Mouse (Mus musculus) splenic B cell, adult 2 months (primary cell): Measurements from ENCODE around the gene Irak2.
A peak's percentile ranks its signal among the peaks of the same experiment; 100 is the strongest.

Source experiments
- DNase-seq: peaks from one replicate; pipeline ENCODE4 v3.0.0-alpha.2; 2011; ENCODE audit warnings: low read depth, low spot score
- H3K27me3 ChIP-seq: 2 replicates; pipeline ENCODE4 v1.6.1; 2012; ENCODE audit warnings: mild to moderate bottlenecking, low read length, moderate library complexity, mixed read lengths; ENCODE audit not compliant: control insufficient read depth, poor library complexity, insufficient read depth, severe bottlenecking
- H3K36me3 ChIP-seq: 2 replicates; pipeline ENCODE4 v1.6.1; 2012; ENCODE audit warnings: mild to moderate bottlenecking, low read length, moderate library complexity, mixed read lengths; ENCODE audit not compliant: control insufficient read depth, poor library complexity, insufficient read depth, severe bottlenecking

The Irak2 gene

DNA sequence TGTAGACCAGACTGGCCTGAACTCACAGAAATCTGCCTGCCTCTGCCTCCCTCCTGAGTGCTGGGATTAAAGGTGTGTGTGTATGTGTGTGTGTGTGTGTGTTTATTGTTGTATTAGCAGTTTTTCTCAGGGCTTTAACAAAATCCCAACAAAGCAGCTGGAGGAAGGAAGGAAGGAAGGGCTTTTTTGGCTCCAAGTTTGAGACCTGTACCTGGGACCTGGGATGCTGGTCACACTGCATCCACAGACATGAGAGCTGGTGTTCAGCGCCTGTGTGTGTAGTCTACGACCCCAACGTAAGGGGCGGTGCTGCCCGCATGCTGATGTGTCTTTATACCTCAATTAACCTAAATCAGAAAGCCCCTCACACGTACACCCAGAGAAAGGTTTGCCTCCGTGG lies 15.3 kb downstream of the Irak2 start:
- no peak for DNase-seq
- Histone ChIP-seq H3K36me3 (peaks cover 2% of the 10 kb centered on the region), H3K27me3 (no peaks in the 10 kb centered on the region)

DNA sequence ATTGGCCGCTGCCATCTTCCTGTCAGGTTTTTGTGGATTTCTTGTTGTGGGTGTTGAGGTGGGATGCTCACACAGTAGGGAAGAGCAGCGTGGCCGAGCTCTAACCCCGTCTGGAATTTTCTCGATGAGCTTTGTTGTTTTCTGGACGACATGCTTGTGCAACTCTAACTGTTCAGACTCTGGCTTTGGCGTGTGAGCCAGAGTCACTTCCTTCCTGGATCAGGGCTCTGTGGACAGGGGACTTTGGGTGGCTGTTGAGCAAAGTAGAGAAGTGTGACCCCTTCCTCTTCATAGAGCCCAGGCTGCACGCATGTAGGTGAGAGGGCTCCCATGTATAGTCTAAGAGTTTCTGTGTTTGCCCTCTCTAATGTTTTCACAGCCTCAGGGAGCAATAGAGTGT lies 15.8 kb downstream of the Irak2 start:
- H3K27me3 ChIP-seq: no peaks in the 10 kb centered on the region
- DNase-seq: peak; percentile 33
- no peaks in the 10 kb centered on the region; the same call in 1 of the 2 replicates for H3K36me3 ChIP-seq

- no peaks in the 10 kb centered on the region for H3K27me3 ChIP-seq
- no peaks in the 10 kb centered on the region; the same call in 1 of the 2 replicates for H3K36me3 ChIP-seq
- DNase-seq: peak; percentile 68
Measured at GRCm38 (mm10) chr6:113654753-113655397, 16.6 kb downstream of the Irak2 start.

DNA sequence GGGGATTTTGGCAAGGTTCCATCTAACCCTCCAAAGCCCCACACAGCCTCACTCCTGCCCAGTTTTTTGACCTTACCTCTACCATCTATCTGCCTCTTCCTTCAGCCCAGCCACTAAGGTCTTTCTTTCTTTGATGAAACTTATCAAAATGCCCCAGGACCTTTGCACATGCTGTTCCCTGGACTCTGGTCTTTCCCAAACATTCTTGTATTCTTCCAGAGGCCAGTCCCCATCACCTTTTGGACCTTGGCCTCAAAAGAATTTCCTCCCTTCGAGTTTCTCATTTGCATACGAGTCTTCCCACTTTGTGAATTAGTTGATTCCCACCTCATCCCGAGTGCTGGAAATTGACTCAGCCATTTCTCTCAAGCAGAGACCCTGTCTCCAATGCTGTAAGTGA lies 17.2 kb downstream of the Irak2 start:
- H3K27me3 ChIP-seq: no peaks in the 10 kb centered on the region
- no peak for DNase-seq
- no peaks in the 10 kb centered on the region; the same call in 1 of the 2 replicates for H3K36me3 ChIP-seq

DNA sequence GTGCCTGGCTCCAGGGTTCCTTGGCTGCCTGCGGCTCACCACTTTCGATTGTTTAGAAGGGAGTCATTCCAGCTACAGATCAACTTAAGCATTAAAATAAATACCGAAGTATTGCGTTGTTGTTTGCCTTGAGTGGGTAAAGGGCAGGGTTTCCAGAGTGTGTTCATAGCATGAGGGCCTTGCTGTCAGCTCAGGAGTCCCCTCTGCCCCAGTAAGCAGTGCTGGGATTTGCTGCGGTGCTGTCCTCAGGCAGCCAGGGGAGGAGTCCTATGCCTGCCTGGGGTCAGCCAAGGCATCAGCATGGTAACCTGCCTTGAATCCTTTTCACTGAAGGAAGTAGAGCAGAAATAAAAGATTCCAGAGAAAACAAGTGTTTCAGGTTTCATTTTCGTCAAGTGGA lies 18.6 kb downstream of the Irak2 start:
- H3K36me3 ChIP-seq: no peaks in the 10 kb centered on the region; the same call in 1 of the 2 replicates
- H3K27me3 ChIP-seq: no peaks in the 10 kb centered on the region
- no peak for DNase-seq

DNA sequence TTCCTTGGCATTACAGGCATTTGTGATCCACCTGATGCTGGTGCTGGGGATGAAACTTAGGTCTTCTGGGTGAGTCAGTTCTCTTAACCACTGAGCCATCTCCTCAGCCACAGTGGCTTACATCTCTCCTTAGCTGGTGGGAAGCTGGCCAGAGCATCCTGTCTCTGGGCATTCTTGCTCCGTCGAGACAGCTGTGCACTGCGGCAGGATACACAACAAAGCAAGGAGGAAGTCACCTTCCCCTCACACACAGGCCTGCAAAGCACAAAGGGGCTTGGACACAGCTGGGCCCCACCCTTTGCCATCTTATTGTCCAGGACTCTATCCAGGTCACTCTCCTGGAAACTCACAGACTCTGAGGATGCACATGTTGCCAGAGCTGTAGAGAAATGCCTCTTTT lies 20.0 kb downstream of the Irak2 start:
- H3K36me3 ChIP-seq: no peaks in the 10 kb centered on the region
- no peaks in the 10 kb centered on the region for H3K27me3 ChIP-seq
- DNase-seq: peak; percentile 41

DNA sequence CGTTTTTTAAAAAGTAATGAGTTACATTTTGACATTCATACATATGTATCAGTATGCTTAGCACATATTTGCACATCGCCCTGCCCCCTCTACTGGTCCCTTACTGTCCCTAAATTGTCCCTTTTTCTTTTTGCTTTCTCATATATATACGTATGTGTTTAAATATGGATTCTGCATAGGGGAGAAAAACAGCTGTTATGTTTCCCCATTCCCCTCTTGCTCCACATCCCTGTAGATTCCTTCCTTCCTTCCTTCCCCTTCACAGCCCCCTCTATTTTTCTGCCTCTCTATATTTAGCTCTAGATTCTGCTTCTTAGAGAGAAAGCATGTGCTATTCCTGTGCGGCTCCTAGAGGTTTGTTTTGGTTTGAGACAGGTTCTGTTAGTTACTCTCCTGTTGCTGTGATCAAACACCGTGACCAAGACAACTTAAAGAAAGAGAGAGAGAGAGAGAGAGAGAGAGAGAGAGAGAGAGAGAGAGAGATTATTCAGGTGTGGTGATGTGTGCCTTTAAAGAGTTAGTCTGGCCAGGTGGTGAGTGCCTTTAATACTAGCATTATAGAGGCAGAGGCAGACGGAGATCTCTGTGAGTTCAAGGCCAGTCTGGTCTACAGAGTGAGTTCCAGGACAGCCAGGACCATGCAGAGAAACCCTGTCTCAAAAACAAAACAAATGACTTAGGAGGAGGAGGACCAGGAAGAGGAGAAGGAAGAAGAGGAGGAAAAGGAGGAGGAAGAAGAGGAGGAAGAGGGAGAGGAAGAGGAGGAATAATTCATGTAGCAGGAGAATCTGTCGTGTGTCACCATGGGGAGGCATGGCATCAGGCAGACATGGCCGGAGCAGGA lies 21.6 kb downstream of the Irak2 start:
- DNase-seq: peak; percentile 71

GRCm38 (mm10) chr6:113660492-113661352 lies 22.5 kb downstream of the Irak2 start:
- H3K36me3 ChIP-seq: no peaks in the 10 kb centered on the region
- no peaks in the 10 kb centered on the region for H3K27me3 ChIP-seq
- DNase-seq: peak; percentile 94

More for the DNA sequence above, 21.6 kb downstream of the Irak2 start:
- no peaks in the 10 kb centered on the region for H3K36me3 ChIP-seq
- no peaks in the 10 kb centered on the region for H3K27me3 ChIP-seq

GRCm38 (mm10) chr6:113661353-113662241 lies 23.3 kb downstream of the Irak2 start:
- Histone ChIP-seq H3K27me3 (no peaks in the 10 kb centered on the region), H3K36me3 (no peaks in the 10 kb centered on the region)
- DNase-seq: peak; percentile 96

DNA sequence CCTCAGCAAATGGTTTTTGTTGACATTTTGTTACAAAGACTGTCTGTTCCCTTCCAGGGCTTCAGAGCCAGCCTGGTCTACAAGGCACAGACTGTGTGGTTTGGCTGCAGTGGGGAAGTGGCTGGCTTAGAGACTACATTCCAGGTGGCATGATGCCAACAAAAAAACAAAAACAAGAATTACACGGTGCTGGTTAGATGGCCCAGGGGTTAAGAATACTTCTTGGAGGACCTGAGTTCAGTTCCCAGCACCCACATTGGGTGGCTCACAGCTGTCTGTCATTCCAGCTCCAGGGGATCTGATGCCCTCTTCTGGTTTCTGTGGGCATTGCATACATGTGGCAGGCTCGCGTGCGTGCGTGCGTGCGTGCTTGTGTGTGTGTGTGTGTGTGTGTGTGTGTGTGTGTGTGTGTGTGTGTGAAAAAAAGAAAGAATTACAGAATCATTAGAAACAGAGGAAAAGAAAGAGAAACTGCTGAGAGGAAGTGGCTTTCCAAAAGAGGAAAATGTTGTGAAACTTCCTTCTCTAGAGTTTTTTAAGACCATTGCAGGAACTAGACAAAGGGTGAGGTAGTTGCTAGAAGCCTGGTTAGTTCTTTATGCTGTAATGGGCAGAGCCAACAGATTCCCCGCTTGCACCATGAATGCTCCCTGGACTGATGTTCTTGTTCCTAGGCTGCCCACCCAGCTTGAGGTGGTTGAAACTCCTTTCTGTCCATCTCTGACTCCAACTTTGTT lies 24.9 kb downstream of the Irak2 start:
- peak; percentile 76 for DNase-seq
- no peaks in the 10 kb centered on the region for H3K27me3 ChIP-seq
- peaks cover 3% of the 10 kb centered on the region; the same call in 1 of the 2 replicates for H3K36me3 ChIP-seq

- no peaks in the 10 kb centered on the region for H3K27me3 ChIP-seq
Measured at GRCm38 (mm10) chr6:113664305-113664704, 26.0 kb downstream of the Irak2 start.

GRCm38 (mm10) chr6:113667611-113668122 lies 29.4 kb downstream of the Irak2 start:
- no peak for DNase-seq
- Histone ChIP-seq H3K27me3 (no peaks in the 10 kb centered on the region), H3K36me3 (peaks cover 11% of the 10 kb centered on the region)

More at GRCm38 (mm10) chr6:113664305-113664704, 26.0 kb downstream of the Irak2 start:
- peaks cover 3% of the 10 kb centered on the region for H3K36me3 ChIP-seq
- peak; percentile 70 for DNase-seq
